Mouse (Mus musculus) forebrain, embryonic 14.5 days (tissue): ENCODE data around the gene Fmo4. TPM values are rescaled to one million over a fixed set of nuclear protein-coding genes. Genes with fewer than 3 reads are reported as not detected.

Source experiments
- ATAC-seq: fragments of 200-750 bp; cut with Nextera tagmentation; 2 replicates; pipeline ENCODE4 v1.8.0; 2017; ENCODE audit warnings: mild to moderate bottlenecking, moderate library complexity
- DNase-seq: peaks from one replicate; pipeline ENCODE4 v3.0.0-alpha.2; 2015; ENCODE audit warnings: low spot score
- H3K27ac ChIP-seq: fragments of 300-500 bp; sonication (generic); 2 replicates; pipeline ENCODE4 v1.5.1; 2014; ENCODE audit warnings: low read depth, mild to moderate bottlenecking, control low read depth, low read length, moderate library complexity
- H3K27me3 ChIP-seq: fragments of 300-500 bp; sonication (generic); replicated peaks from 2 replicates; pipeline ENCODE4 v1.6.1; 2014; ENCODE audit warnings: low read length, control low read depth, mixed read lengths; ENCODE audit not compliant: control insufficient read depth, insufficient read depth
- H3K36me3 ChIP-seq: fragments of 300-500 bp; sonication (generic); 2 replicates; pipeline ENCODE4 v1.6.1; 2014; ENCODE audit warnings: low read length, control low read depth; ENCODE audit not compliant: control insufficient read depth, insufficient read depth
- H3K4me1 ChIP-seq: fragments of 300-500 bp; sonication (generic); 2 replicates; pipeline ENCODE4 v1.6.1; 2014; ENCODE audit warnings: antibody characterized with exemption, low read length, control low read depth; ENCODE audit not compliant: control insufficient read depth, insufficient read depth
- H3K4me2 ChIP-seq: fragments of 300-500 bp; sonication (generic); 2 replicates; pipeline ENCODE4 v1.6.1; 2014; ENCODE audit warnings: mild to moderate bottlenecking, control low read depth, low read length
- H3K4me3 ChIP-seq: fragments of 300-500 bp; sonication (generic); 2 replicates; pipeline ENCODE4 v1.5.1; 2014; ENCODE audit warnings: low read depth, low read length, control low read depth
- H3K9ac ChIP-seq: fragments of 300-500 bp; sonication (generic); 2 replicates; pipeline ENCODE4 v1.6.1; 2014; ENCODE audit warnings: mild to moderate bottlenecking, low read length, control low read depth, moderate library complexity
- H3K9me3 ChIP-seq: fragments of 300-500 bp; sonication (generic); replicated peaks from 2 replicates; pipeline ENCODE4 v1.6.1; 2016; ENCODE audit warnings: low read length, control low read depth, mixed read lengths; ENCODE audit not compliant: control insufficient read depth
- WGBS: fragments of 180-500 bp; shearing (Covaris S2); extraction: QIAGEN DNeasy Blood & Tissue Kit; methylation state at CpG from one replicate; pipeline ENCODE4 v1.1.7; 2014; 5-methylcytosine and 5-hydroxymethylcytosine counted together
- polyA plus RNA-seq: library from polyadenylated mRNA; unstranded; fragments of >200 nt; fragmentation: Nextera tagmentation; extraction: Ambion mirVana; gene quantifications from 2 replicates; pipeline ENCODE4 v1.2.1, GENCODE M21; 2014

The Fmo4 gene
- 0.12 and 0.22 TPM in 2 replicates for polyA plus RNA-seq

GRCm38 (mm10) chr1:162813836-162814156 lies at the start of gene Fmo4:
TSS of gene Fmo4 (minus strand) at chr1:162813972.
- no peak for DNase-seq

GRCm38 (mm10) chr1:162862328-162862727 lies 48.6 kb upstream of the Fmo4 start:
- H3K27ac ChIP-seq, result no peak overlapping the region
- DNase-seq, result no peak
- H3K4me3 ChIP-seq, result no peak overlapping the region
- ATAC-seq, result no peak
- H3K4me2 ChIP-seq, result no peak overlapping the region
- 31% methylated on average over 1 of the region's 1 CpGs for WGBS
- no peaks in the 10 kb centered on the region for H3K27me3 ChIP-seq
- H3K36me3 ChIP-seq, result no peaks in the 10 kb centered on the region
- H3K9me3 ChIP-seq, result no peaks in the 10 kb centered on the region
- no peak overlapping the region for H3K9ac ChIP-seq
- no peaks in the 10 kb centered on the region for H3K4me1 ChIP-seq

More at GRCm38 (mm10) chr1:162813836-162814156, at the start of gene Fmo4:
- Histone ChIP-seq H3K27me3 (no peaks in the 10 kb centered on the region), H3K4me3 (no peak within 1 kb of the TSS), H3K9me3 (no peaks in the 10 kb centered on the region), H3K4me1 (no peaks in the 10 kb centered on the region), H3K27ac (no peak within 1 kb of the TSS), H3K4me2 (no peak within 1 kb of the TSS), H3K36me3 (no peaks in the 10 kb centered on the region), H3K9ac (no peak within 1 kb of the TSS)
- 44% methylated on average over 8 of the region's 8 CpGs for WGBS
- no peak for ATAC-seq

- no peak overlapping the region for H3K27ac ChIP-seq
- peak; percentile 12 for DNase-seq
These were observed 46.3 kb upstream of the Fmo4 start for GRCm38 (mm10) chr1:162859996-162860605.

GRCm38 (mm10) chr1:162859545-162859976 lies 45.8 kb upstream of the Fmo4 start:
- Histone ChIP-seq H3K4me1 (no peaks in the 10 kb centered on the region), H3K36me3 (no peaks in the 10 kb centered on the region), H3K9me3 (no peaks in the 10 kb centered on the region), H3K9ac (no peak overlapping the region), H3K4me3 (no peak overlapping the region), H3K4me2 (peak overlapping the region; percentile 38; the same call in 1 of the 2 replicates), H3K27me3 (no peaks in the 10 kb centered on the region), H3K27ac (0 out of 2 replicates have a peak overlapping the region, but pooled peaks have one; percentile 14)
- DNase-seq, result peak; percentile 27
- ATAC-seq, result 0 out of 2 replicates have a peak, but pooled peaks have one; percentile 27
- whole genome bisulfite sequencing, result 34% methylated on average over 10 of the region's 10 CpGs

More at GRCm38 (mm10) chr1:162859996-162860605, 46.3 kb upstream of the Fmo4 start:
- 78% methylated on average over 9 of the region's 9 CpGs for WGBS
- H3K9ac ChIP-seq, result no peak overlapping the region
- H3K4me3 ChIP-seq, result no peak overlapping the region
- no peaks in the 10 kb centered on the region for H3K36me3 ChIP-seq
- no peaks in the 10 kb centered on the region for H3K9me3 ChIP-seq
- H3K4me2 ChIP-seq, result no peak overlapping the region
- H3K27me3 ChIP-seq, result no peaks in the 10 kb centered on the region
- H3K4me1 ChIP-seq, result no peaks in the 10 kb centered on the region
- ATAC-seq, result 0 out of 2 replicates have a peak, but pooled peaks have one; percentile 13

- H3K4me3 ChIP-seq, result no peak overlapping the region
- ATAC-seq, result peak; percentile 52
- no peaks in the 10 kb centered on the region for H3K9me3 ChIP-seq
- no peaks in the 10 kb centered on the region for H3K27me3 ChIP-seq
- 51% methylated on average over 12 of the region's 12 CpGs for WGBS
- H3K4me1 ChIP-seq, result no peaks in the 10 kb centered on the region
- peak overlapping the region; percentile 40; the same call in 1 of the 2 replicates for H3K9ac ChIP-seq
- peak; percentile 41 for DNase-seq
- no peaks in the 10 kb centered on the region for H3K36me3 ChIP-seq
- peak overlapping the region; percentile 38 for H3K4me2 ChIP-seq
- H3K27ac ChIP-seq, result peak overlapping the region; percentile 23; the same call in 1 of the 2 replicates
These were observed 45.0 kb upstream of the Fmo4 start for GRCm38 (mm10) chr1:162858748-162859130.

GRCm38 (mm10) chr1:162857766-162858747 lies 44.3 kb upstream of the Fmo4 start:
- 54% methylated on average over 18 of the region's 18 CpGs for WGBS
- DNase-seq (peak; percentile 47), ATAC-seq (peak; percentile 37; the same call in 1 of the 2 replicates)
- Histone ChIP-seq H3K4me3 (no peak overlapping the region), H3K27ac (no peak overlapping the region; the same call in 1 of the 2 replicates), H3K27me3 (no peaks in the 10 kb centered on the region), H3K4me1 (no peaks in the 10 kb centered on the region), H3K36me3 (no peaks in the 10 kb centered on the region), H3K4me2 (peak overlapping the region; percentile 38), H3K9ac (peak overlapping the region; percentile 40; the same call in 1 of the 2 replicates), H3K9me3 (no peaks in the 10 kb centered on the region)

- no peaks in the 10 kb centered on the region for H3K9me3 ChIP-seq
- no peak overlapping the region for H3K27ac ChIP-seq
- ATAC-seq, result no peak
- H3K27me3 ChIP-seq, result no peaks in the 10 kb centered on the region
- H3K4me3 ChIP-seq, result no peak overlapping the region
- no peak for DNase-seq
- 76% methylated on average over 3 of the region's 3 CpGs for WGBS
- H3K36me3 ChIP-seq, result no peaks in the 10 kb centered on the region
- no peaks in the 10 kb centered on the region for H3K4me1 ChIP-seq
- H3K4me2 ChIP-seq, result no peak overlapping the region
- no peak overlapping the region for H3K9ac ChIP-seq
These were observed 40.2 kb upstream of the Fmo4 start for GRCm38 (mm10) chr1:162853812-162854482.

GRCm38 (mm10) chr1:162847554-162847953 lies 33.8 kb upstream of the Fmo4 start:
- over 99% methylated on average over 6 of the region's 6 CpGs for WGBS
- Histone ChIP-seq H3K27me3 (no peaks in the 10 kb centered on the region), H3K4me3 (no peak overlapping the region), H3K9ac (no peak overlapping the region), H3K4me1 (no peaks in the 10 kb centered on the region), H3K36me3 (no peaks in the 10 kb centered on the region), H3K4me2 (no peak overlapping the region), H3K9me3 (no peaks in the 10 kb centered on the region), H3K27ac (no peak overlapping the region)
- no peak for ATAC-seq
- no peak for DNase-seq
